Mouse (Mus musculus) gastrocnemius, postnatal 4 days (tissue): ENCODE measurements at regions not wholly inside any gene's neighbourhood (a gene's known extent, or its start where the extent isn't known, plus 50 kb on each side); places are given as distances from the start of the nearest gene placed in this dataset.
A peak's percentile ranks its signal among the peaks of the same experiment; 100 is the strongest.

Source experiments
- DNase-seq, 2 experiments: peaks; one replicate each; pipeline ENCODE4 v3.0.0; 2021 to 2022; ENCODE audit warnings: low spot score in 2 of 2, mixed read lengths in 2 of 2

GRCm38 (mm10) chr10:37615926-37616691 is 477.4 kb upstream of the Marcks start:
- no peak for DNase-seq

- no peak for DNase-seq
Measured at GRCm38 (mm10) chr10:37613936-37614335, 475.2 kb upstream of the Marcks start.

DNA sequence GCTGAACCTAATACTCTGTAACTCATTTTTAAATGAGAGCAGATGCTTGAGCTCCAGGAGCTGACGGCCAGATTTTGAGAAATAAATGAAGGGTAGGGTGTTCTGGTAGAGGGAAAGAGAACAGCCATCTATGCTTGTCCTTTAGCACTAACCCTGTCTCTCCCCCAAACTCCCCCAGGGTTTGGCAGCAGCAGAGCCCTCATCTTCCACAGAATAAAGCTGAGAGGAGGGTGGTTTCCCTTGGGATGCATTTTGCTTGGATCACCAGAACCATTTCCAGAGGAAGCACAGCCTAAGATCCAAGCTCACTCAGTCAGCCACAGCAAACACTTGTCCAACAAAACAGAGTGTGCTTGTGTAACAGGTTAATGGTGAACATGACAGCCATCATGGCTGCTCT is 464.8 kb upstream of the Marcks start:
- DNase-seq, result no peak

GRCm38 (mm10) chr10:37602936-37603335 is 464.2 kb upstream of the Marcks start:
- no peak for DNase-seq

GRCm38 (mm10) chr10:37589889-37590288 is 451.2 kb upstream of the Marcks start:
- DNase-seq, result no peak

GRCm38 (mm10) chr10:37589009-37589408 is 450.3 kb upstream of the Marcks start:
- DNase-seq, result no peak

DNA sequence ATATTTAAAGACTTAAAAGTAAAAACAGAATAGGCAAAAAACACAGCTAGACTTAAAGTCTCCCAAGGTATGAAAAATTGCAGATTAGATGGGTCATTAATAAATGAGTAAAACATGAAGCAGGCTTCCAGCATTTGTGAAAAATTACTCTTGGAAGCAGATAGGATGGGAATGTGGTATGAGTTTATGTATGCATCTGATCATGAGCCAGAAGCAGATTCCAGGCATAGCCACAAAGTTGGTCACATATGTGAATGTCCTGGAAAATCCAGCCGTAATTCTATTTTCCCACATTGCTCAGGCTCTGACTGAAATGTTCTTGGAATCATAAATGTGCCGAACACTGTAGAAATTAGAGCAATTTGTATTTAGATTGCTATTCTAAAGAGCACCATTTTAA is 432.5 kb upstream of the Marcks start:
- no peak for DNase-seq

- DNase-seq, result no peak
Measured at GRCm38 (mm10) chr10:37561705-37562104, 423.0 kb upstream of the Marcks start.

DNA sequence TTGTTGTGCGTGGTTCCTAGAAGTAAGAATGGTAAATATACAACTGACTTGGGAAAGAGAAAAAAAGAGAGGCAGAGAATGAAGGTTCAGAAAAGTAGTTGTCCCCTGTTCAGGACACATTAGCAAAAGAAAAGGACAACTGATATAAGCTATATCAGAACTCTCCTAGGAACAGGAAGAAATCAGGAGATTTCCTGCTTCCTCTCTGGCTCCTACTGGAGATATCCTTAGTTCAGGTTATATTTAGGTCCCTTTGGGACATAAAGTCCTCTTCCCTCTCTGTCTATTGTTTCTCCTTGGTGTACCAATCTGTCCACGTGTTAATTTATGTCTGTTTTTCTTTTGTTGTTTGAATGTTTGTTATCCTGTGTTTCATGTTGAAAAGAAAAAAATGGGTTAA is 410.7 kb upstream of the Marcks start:
- DNase-seq, result no peak

GRCm38 (mm10) chr10:37540703-37541102 is 402.0 kb upstream of the Marcks start:
- no peak for DNase-seq

DNA sequence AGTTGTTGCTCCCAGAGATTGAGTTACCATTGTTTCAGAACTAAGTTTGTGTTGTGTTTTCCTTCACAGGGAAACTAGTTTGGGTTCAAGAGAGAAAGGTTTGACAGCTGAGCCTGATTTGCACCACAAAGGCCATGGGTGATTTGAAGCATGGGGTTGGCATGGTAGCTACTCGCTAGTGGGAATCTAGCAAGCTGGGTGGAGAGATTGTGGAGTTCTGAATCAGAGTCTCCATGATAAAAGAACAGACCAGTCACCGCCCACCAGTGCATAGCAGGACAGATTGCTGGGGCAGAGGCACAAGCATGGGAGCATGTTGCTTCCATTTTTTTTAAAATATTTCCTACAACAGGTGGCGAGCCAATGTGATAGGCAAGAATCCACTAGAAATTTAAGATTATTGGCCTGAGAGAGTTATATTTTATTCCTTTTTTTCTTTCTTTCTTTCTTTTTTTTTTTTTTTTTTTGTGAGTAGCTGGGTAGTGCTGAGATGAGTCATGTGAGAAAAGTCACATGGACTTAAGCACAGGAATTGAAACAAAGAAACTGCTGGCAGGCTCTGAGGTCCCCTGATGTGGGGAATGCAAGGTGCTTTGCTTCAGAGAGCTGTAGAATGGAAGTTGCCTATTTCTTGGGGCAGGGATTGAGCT is 367.4 kb upstream of the Marcks start:
- no peak for DNase-seq

- DNase-seq, result no peak
Measured at GRCm38 (mm10) chr10:37504468-37504867, 365.7 kb upstream of the Marcks start.

- DNase-seq, result no peak
Measured at GRCm38 (mm10) chr10:37502505-37502904, 363.8 kb upstream of the Marcks start.

DNA sequence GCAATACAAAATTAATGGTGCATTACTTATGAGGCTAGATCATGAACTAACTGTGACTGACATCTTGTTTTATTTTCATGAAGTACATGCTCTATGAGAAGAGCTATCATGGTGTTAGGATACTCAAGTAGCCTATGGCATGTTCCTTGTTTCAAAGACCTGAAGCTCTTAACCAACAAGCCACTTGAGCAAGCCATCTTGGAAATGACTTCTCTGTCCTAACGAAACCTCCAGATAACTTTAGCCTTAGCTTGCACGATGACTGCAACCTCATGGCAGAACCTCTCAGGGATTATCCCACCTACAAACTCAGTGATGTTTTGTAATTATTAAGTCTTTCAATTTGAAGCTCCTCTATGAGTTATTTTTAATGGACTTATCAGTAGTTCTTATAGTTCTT is 362.3 kb upstream of the Marcks start:
- DNase-seq, result no peak

DNA sequence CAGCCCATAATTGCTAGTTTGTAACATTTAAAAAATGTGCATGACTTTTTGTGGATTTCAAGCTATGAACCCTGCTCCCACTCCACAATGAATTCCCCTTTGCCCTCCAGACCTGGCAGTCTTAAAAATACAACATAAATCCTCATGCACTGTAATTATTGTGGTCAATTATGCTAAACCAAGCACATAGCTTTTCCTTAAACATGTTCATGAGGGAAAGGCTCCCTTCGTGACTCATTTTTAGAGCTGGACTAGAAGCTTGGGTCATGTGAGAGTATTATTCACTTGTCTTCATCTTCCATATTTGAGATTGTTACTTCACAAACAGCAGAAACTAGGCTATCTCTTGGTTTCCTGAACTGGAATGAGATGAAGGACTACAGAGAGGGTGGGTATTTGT is 356.7 kb upstream of the Marcks start:
- no peak for DNase-seq

- DNase-seq, result no peak
Measured at GRCm38 (mm10) chr10:37494552-37495166, 355.9 kb upstream of the Marcks start.

GRCm38 (mm10) chr10:37494098-37494497 is 355.4 kb upstream of the Marcks start:
- DNase-seq, result no peak

DNA sequence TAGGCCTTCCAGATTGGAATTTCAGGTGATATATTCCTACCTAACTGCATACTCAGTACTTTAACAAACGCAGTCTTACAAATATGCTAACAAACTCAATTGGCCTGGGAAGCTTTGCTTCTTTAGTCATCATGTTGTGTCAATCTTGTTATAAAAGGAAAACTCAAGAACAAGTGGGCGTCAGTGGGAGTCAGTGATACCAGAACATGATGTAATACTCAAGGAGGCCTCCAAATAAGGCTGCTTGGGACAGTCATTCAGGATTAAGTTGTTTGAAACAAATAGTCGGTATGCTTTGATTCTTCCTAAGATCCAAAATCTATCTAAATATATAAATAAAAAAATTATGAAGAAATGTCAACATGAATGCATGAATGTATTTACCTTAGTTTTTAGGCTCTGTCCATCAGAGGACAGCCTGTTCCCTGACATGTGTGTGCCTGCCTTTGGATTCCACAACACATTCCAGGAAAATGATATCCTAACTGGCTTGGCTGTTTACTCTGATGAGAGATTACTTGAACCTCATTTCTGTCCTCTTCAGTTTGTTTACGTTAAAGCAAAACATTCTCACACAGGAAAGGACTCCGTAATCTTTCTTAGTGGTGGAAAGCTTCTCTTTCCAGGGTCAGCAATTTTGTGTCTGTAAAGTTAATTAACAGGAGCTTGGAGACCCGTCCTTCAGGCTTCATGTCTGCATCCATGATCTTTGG is 345.7 kb upstream of the Marcks start:
- DNase-seq, result no peak

GRCm38 (mm10) chr10:37483521-37483920 is 344.8 kb upstream of the Marcks start:
- DNase-seq, result peak in 1 of 2 experiments; percentile 11

DNA sequence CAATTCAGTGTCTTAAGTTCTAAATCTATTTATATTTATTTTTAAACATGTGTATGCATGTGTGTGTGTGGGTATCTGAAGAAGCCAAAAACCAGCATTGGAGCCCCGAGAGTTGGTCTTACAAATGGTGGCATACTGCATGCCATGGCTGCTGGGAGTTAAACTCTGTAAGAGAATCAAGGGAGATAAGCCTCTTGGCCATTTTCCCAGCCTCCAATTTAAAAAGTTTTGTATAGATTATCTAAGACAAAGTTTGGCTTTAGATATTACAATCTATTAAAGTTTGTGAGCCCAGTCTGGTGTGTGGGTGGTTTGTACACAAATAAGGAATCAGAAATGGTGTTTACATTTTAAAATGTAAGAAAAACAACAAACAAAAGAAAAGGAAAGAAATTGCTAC is 343.2 kb upstream of the Marcks start:
- no peak for DNase-seq

DNA sequence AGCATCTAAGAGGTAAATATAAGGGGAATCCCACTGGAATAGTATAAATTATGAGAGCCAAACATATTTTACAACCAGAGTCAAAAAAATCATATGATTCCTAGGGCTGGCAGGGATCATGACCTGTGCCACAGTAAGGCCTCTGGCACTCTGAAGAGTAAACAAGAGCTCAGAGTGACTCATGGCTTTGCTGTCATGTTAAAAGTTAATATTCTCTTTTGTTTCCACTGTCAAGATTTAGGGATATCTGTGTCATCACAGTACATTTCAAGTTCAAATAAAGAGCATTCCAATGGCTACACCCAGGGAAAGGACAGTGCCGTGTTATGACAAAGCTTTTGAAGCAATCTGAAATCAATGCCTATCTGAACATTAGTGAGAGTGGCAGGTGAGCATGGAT is 341.6 kb upstream of the Marcks start:
- no peak for DNase-seq

GRCm38 (mm10) chr10:37478108-37478507 is 339.4 kb upstream of the Marcks start:
- DNase-seq, result no peak
